Mouse (Mus musculus) spleen, adult 18-20 months (tissue): ENCODE measurements around the gene Renbp.

ENCODE experiments used
- DNase-seq, 2 experiments: peaks; one replicate each; pipeline ENCODE4 v3.0.0; 2022; ENCODE audit warnings: mixed read lengths in 2 of 2

The Renbp gene

DNA sequence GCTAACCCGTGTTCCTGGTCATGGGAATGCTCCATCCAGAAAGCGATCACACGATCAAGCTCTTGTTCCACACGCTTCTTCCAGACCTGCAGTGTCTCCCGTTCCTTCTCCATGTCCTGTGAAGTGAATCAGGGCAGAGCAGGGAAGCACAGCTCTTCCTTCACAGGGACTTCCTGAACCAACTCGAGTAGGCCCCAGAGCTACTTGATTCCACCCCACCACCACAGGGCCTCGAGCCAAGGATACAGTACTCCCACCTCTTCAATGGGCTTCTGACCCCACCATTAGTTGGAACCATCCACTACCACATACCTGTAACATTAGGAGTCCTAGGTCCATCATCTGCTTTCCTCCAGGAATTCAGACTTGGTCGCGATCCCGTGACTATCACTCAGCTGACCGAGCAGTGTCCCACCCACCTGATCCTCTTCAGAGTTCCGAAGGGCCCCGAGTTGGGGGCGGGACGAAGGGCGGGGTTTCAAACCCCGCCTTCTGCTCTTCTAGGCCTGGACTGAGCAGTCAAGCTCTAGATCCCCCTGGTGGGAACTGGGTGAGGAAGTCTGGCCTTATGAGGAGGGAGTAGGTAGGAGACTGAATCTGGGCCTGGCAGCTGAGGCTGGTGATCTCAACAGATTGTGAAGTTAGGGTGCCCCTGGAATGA is at the start of gene Renbp:
Gene Renbp (minus strand): TSS at position 449 of the 661 bp plus-strand sequence.
- peak; percentile 56 to 66 for DNase-seq

DNA sequence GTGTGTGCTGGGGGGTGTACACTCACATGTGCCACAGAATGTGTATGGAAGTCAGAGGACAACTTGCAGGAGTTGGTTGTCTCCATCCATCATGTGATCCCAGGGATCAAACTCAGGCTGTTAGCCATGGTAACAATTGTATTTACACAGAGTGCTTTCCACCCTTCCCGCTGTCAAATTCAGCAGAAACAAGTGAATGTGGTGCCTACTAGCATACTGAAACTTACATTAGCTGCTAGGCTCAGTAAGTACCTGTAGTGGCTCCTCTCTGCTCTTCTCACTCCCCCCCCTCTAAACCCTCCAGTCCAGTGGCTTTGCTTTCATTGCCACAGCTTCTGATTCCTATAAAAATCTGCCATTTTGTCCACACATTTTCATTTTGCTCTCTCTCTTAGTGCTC is 47.1 kb upstream of the Renbp start:
- DNase-seq, result no peak

DNA sequence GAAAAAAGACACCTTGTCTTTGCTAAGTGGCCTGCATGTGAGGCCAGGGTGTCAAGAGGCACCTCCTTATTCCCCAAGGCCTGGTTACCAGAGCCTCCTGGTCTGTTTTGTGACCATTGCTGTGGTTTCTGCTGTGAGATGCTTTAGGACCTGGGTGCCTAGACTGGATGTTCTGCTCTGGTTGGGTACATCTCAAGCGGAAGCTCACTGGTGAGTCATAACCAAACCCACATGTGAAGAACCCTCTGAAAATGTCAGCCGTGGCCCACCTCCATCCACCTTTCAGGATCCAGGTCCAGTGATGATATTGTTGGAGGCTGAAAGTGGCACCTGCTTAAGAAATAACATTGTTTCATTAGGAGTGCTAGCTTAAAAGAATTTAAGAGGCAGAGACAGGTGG is 45.6 kb upstream of the Renbp start:
- no peak for DNase-seq

DNA sequence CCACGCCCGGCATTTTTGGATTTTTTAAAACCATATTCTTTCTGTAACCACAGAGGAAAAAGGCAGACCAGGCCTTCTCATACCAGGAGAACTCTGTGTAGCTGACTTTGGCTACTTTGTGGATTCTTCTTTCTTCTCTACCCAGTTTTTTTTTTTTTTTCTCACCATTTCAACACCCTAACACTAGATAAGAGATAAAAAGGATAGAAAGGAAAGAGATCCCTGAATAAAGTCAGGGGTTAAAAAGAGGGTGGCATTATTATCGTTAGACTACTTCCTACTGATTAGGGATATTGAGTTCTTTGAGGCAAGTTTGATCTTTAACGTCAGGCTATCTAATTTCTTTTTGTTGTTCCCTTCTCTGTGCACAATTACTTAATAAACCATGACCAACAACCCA is 42.1 kb upstream of the Renbp start:
- no peak for DNase-seq

DNA sequence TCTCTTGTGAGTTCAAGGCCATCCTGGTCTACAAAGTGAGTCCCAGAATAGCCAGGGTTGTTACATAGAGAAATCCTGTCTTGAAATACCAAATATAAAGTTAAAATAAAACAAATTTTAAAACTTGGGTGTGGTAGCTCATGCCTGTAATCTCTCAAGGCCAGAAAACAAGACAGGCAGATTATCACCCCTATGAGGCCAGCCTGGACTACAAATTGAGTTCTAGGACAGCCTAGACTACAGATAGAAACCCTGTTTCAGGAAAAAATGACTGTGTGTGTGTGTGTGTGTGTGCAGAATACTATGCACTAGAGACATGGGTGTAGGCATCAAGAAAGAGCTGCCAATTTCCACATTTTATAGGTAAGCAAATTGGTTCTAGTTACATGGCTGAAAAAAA is 40.1 kb upstream of the Renbp start:
- no peak for DNase-seq

DNA sequence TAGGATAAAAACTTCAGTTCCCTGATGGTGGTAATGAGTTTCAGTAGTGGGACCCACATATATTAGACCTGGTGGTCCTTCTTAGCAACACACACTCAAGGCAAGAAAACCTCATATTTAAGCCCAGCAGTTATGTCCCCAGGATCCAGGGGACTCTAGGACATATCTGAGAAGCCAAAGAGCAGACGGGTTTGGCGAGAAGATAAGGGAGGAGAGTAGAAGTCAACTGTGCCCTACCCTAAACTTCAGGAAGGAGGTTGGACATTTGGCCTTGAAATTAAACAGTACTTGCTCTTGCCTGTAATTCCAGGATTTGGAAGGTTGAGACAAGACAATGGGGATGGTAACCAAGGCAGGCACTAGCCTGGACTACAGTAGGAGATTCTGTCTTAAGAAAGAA is 39.1 kb upstream of the Renbp start:
- no peak for DNase-seq

DNA sequence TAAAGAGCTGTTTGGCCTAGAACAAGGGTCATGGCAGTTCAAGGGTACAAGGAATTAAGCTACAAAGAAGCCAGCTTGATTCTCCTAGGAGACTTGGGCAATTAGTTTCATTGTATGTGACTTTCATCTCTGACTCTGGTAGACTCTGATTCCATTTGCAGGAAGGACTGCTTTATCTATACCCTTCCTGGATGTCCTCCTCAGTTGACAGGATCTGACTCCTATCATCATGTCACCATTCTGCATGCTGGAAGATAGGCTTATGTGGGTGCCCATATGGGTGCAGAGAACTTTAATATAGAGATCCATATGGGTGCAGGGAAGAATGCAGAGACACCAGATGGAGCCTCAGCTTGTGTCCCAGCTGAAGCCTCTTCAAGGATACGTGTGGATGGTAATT is 38.5 kb upstream of the Renbp start:
- no peak for DNase-seq

DNA sequence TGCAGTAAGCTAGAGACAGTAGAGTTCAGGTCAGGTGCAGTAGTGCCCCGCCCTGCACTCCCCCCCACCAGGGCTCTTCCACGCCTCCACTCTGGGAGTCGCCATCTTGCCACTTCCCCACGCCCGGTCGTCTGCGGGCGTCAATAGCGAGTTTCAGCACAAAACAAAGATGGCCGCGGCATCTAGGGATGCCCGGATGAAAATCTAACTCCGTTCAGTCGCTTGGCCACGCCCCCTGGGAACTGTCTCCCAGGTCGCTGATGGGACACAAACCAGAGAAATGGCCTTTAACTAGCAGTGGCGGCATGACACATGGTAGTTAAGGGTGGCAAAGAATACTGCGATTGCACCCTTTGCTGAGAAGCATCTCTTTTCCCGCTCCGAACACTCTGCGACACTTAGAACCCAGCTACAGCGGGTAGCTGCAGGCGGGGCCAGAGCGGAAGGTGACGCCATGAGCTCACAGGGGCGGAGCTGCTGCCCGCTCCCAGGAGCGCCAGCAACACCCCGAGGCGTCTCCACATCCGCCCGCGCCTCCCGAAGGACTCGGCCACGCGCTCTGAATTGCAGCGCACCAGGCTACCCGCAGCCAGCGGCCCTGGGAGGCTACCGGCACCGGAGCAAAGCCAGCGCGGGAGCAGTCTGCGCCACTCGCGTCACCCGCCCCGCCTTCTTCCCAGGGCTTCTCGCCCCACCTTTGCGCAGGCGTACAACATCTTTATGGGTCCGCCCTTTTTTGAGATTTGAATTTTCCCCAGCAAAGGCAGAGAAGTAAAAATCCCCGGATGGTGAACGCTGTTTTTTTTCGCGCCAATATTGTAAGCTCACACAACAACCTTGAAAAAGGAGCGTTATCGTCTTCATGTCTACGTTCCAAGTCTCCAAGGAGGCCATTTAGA is 36.8 kb upstream of the Renbp start:
- peak; percentile 78 to 79 for DNase-seq

DNA sequence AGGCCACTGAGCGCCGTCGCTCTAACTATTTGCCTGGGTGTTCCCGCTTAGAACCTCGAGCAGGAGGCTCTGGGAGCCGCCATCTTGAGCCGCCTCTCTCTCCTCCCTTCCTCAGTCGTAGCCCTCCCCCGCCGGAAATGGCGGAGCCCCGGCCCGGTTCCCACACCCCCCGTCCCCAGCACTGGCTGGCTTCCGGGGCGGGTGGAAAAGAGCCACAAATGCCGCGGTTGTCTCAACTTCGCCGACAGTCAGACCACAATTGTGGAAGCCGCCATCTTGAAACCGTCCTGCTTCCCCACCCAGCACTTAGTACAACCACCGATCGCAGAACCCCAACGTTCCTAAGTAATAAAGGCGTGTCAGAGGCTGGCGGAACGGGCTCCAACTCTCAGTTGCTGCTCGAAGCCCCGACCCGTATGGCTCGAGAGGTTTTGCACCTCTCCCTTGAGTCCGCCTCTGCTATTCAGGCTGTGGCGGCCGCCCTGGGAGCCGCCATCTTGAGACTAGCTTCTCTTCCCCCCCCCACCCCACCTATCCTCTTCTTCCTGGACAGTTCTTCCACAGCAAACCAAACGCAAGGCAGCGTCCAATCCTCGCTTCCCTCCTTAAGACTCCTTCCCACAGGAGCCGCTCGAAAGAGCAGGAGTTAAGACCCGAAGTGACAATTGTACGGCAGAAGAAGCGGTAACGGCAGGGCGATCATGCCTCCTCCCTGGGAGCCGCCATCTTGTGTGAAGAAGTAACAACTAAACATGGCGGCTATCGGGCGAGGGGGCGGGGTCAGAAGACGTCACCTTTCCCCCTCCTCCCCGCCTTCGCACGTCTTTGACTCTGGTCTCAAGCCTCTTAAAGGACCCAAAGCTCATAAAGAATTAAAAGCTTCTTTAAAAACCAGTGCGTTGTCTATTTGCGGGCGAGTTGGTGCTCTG is 35.9 kb upstream of the Renbp start, which contains the start of gene Hcfc1:
Gene Hcfc1 (minus strand): TSS at position 110 of the 929 bp plus-strand sequence.
- DNase-seq, result peak; percentile 83 to 84

DNA sequence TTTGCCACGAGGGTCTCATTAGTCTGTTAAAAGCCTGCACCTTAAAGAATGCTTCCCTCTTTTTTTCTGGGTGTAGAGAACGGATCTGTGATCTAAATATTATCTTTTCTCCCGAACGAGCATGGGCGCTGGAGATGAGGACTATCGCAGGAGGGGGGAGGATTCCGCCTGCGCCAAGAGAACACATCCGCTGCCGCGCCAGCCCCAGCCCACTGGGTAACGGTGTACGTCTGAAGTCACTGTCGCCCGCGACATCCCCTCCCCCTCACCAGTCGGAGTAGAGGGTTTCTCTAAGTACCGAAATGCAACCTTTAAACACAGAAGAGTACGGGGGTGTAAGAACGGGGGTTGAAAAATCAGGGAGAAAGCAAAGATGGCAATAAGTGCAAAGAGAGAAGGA is 34.7 kb upstream of the Renbp start:
- DNase-seq, result peak; percentile 41 to 45

DNA sequence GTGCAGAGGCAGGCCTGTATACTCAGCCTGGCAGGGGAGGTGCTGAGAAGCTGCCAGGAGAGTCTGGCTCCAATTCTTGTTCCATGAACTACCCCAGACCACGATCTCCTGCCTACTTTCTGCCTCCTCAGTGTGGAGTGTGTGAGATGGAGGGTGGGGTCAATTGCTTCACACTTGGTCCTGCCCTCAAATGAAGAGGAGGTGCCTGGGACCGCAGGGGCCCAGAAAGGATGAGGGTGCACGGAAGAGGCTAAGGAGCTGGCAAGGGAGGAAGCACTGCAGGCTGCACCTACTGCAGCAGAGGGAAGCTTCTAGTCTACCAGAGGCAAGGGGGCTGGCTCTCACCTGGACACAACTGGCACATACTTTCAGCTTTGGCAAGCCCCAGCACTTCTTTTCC is 33.7 kb upstream of the Renbp start:
- no peak for DNase-seq

DNA sequence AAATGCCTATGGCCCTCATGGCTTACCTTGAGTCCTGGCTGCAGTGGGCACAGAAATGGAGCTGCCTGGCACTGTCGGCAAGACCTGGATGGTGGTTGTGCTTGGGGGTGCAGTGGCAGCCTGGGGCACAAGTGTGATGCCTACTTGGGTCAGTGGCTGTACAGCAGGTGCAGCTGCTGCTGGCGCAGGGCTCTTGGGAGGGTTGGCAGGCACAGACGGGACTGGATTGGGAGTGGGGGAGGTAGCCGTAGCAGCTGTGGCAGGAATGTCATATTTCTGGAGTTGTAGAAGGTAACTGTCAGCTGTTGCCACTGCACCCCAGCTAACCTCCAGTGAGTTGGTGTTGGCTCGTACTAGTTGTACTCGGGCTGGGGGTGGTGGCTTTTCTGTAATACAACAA is 24.3 kb upstream of the Renbp start:
- no peak for DNase-seq

DNA sequence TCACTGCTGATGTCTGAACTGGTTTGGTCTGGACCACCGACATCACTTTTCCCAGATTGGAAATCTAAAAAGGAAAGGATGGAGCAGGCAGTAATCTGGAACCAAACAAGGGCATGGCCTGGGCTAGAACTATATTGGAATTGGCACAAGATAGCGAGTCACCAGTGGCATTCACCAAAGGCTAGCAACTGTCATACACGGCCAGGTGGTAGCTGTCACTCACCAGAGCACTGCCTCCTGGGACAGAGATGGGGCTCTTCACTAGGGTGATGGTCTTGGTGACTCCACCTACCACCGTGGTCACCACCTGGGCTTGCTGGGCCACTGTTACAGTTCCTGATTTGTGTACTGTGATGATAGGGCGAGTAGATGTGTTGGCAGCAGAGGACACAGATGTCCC is 22.0 kb upstream of the Renbp start:
- no peak for DNase-seq

DNA sequence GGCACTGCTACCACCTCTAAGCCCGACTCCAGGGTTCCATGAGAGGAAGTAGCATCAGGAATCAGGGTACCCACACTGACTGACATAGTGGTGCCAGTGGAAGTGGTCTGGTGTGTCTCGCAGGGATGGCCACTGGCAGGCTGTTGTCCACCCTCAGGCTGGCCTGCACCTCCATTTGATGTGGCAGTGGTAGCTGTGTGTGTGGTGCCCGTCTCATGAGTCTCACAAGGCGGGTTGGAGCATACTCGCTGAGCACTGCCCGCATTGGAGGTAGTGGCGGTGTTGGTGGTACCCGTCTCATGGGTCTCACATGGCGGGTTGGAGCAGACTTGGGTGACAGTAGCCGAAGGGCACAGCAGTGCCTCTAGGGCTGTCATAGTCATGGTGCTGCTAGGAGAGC is 18.7 kb upstream of the Renbp start:
- no peak for DNase-seq

DNA sequence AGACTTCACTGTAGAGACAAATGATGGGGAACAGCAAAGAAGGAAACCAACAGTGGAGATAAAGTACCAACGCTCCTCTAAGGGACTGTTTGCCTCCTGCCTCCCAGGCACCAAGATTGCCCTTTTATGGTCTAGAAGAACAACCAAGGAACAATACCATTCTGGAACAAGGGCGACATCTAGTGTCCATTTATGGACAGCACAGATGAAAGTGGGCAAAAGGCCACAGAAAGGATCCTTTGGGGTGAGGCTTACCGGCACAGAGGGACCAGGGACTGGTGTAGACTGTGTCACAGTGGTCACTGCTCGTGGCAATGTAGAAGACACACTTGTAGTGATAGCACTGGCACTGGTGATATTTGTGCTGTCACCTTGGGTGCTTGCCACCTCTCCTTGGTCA is 18.0 kb upstream of the Renbp start:
- DNase-seq, result peak in 1 of 2 experiments; percentile 38

DNA sequence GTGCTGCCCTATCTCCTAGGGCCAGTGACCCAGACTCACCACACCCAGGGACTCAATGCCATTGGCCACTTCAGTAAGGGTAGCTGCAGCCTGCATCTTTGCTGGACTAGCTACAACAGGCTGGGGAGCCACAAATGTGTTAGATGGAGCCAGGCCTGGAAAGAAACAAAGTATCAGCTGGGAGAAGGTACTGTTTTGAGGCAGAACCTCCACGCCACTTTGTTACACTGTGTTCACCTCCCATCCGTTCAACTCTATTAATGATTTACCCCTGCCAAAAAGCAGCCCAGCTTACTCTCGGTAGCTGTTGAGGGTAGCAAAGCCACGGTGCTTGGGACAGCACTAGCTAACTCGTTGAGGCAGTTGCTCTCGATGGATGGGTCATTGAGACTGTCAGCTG is 16.2 kb upstream of the Renbp start:
- DNase-seq, result no peak

DNA sequence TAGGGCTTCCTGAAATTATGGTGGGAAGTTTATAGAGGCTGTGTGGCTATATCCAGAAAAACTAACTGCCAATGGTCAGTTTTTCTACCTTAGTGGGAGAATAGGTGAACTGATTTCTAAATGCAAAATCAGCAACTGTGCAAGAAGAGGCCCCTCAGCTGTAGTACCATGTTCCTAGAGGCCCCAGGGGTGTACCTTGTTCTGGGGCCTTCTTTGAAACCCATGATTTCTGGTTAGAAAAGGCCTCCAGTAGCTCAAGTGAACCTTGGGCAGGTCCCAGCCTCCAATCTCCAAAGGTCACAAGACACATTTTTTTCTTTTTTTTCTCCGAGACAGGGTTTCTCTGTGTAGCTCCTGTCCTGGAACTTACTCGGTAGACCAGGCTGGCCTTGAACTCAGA is 11.6 kb upstream of the Renbp start:
- DNase-seq, result no peak

DNA sequence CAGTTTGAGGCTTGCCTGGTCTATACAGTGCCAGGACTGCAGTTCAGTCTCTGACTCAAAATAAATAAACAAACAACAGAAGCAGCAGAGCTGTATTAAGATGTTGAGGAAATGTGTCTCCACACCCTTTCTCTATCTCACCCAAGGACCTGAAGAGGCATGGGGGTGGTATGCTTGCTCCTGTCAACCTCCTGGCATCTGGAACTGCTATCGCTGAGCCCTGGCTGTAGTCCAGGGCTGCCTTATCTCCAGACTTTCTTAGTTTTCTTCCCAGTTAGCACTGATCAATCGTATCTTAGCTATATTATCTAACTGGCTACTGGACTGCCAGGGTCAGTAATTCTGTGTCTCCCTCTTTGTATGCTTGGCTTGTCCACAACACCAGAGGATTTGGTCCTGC is 11.2 kb upstream of the Renbp start:
- DNase-seq, result no peak

DNA sequence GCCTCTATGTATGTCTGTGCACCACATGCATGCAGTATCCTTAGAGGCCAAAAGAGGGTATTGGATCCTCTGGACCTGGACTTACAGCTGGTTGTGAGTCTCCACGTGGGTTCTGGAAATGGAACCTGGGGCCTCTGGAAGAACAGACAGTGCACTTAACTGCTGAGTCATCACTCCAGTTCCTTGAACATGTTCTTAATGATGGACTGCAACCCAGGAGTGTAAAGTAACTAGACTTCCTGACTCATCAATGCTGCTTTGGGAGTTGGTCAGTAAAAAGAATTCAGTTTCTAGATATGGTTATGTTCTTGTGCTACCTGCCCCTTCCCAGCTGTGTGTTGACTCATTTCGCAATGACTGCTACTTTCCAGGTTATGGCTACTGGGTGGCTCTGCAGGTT is 1.2 kb upstream of the Renbp start:
- DNase-seq, result no peak

DNA sequence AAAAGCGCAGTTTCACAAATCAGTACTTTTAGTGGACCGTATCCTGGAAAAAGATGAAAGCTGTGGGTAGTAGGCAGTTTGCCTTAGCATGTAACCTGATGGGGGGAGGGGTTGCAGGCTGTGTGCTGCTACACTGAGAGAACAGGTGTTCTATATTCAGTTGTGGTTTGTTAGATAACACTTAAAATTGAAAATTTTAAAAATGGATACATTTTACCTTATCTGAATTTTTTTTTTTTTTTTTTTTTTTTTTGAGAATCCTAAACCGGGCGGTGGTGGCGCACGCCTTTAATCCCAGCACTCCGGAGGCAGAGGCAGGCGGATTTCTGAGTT is 8.1 kb downstream of the Renbp start:
- no peak for DNase-seq

DNA sequence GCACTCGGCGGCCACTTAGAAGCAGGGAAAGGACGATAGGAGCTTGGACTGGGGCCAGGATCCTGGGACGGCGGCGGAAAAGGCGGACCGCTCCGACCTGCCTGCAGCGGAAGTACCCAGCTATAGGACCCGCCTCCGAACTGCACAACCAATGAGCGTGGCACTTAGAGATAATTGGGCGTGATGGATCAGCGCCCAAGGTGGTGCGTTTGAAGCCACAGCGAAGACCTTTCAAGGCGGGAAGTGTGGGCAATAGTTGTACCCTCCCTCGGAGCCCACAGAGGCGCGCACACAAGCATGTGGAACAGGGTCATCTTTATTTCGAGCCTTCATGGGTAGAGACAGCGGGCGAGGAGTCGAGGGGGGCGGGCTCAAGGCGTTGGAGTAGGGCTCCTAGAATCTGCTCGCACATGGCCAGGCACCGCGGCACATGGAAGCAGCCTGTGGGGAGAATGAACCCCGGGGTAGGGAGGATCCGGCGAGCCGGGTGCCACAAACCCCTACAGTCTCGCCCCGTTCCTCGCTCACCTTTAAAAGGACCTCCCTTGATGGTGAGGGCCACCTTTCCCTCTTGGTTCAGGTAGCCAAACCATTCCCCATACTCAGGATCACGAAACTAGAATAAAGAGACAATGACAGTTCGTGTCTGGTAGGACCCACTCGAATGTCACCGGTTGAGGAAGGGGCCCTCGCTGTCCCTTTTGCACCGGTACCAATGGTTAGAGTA is 8.7 kb downstream of the Renbp start, which contains the start of the genes Arhgap4 and Naa10:
Gene Arhgap4 (minus strand): TSS at position 48 of the 727 bp plus-strand sequence.
Gene Naa10 (minus strand): TSS at position 122 of the 727 bp plus-strand sequence.
- DNase-seq, result peak; percentile 65 to 68

DNA sequence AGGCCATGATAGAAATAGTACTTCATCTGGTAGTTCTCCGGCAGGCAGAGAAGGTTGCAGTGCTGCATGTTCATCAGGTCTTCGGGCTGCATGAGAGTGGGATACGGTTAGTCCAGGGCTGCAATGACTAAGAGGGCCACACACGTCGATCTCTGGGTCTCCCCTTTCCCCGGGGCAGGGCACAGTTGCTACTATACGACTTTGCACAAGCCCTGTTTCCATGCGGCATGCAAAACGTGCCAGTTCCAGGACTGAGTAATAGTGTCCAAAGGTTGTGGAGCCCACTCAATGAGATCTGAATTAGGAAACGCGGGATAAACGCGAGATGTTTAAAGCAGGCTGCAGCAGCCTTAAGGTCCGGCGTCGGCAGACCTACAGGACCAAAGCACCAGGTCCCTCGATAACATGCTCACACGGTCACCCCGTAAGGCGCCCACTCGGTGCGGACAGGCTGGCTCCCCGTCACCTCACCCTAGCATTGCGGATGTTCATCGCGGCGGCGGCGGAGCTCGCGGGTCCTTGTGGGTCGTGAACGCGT is 9.3 kb downstream of the Renbp start:
- DNase-seq, result no peak
